Mouse (Mus musculus) lung, embryonic 14.5 days (tissue): ENCODE measurements at regions not wholly inside any gene's neighbourhood (a gene's known extent, or its start where the extent isn't known, plus 50 kb on each side); places are given as distances from the start of the nearest gene placed in this dataset.
A peak's percentile ranks its signal among the peaks of the same experiment; 100 is the strongest.

Experiments
- ATAC-seq: fragments of 200-750 bp; cut with Nextera tagmentation; 2 replicates; pipeline ENCODE4 v1.8.0; 2017; ENCODE audit warnings: mild to moderate bottlenecking, moderate TSS enrichment, moderate library complexity; ENCODE audit not compliant: insufficient read depth
- DNase-seq: peaks from one replicate; pipeline ENCODE4 v3.0.0-alpha.2; 2015
- H3K27ac ChIP-seq: fragments of 300-500 bp; sonication (generic); 2 replicates; pipeline ENCODE4 v1.5.1; 2014; ENCODE audit warnings: low read depth, mild to moderate bottlenecking, moderate library complexity
- H3K27me3 ChIP-seq: fragments of 300-500 bp; sonication (generic); 2 replicates; pipeline ENCODE4 v1.6.1; 2014; ENCODE audit warnings: low read length, control low read depth; ENCODE audit not compliant: insufficient read depth
- H3K36me3 ChIP-seq: fragments of 300-500 bp; sonication (generic); 2 replicates; pipeline ENCODE4 v1.6.1; 2014; ENCODE audit warnings: control low read depth; ENCODE audit not compliant: insufficient read depth
- H3K4me1 ChIP-seq: fragments of 300-500 bp; sonication (generic); 2 replicates; pipeline ENCODE4 v1.6.1; 2014; ENCODE audit warnings: antibody characterized with exemption, control low read depth; ENCODE audit not compliant: insufficient read depth
- H3K4me2 ChIP-seq: fragments of 300-500 bp; sonication (generic); 2 replicates; pipeline ENCODE4 v1.6.1; 2014; ENCODE audit warnings: mild to moderate bottlenecking
- H3K4me3 ChIP-seq: fragments of 300-500 bp; sonication (generic); 2 replicates; pipeline ENCODE4 v1.5.1; 2014; ENCODE audit warnings: low read depth, low read length
- H3K9ac ChIP-seq: fragments of 300-500 bp; sonication (generic); 2 replicates; pipeline ENCODE4 v1.6.1; 2014
- H3K9me3 ChIP-seq: fragments of 300-500 bp; sonication (generic); 2 replicates; pipeline ENCODE4 v1.6.1; 2016; ENCODE audit warnings: low read depth, low read length, control low read depth
- CTCF ChIP-seq: IDR thresholded peaks from 2 replicates; pipeline ENCODE4 v1.5.1; 2016; ENCODE audit warnings: antibody characterized with exemption, low read depth
- WGBS: fragments of 180-500 bp; shearing (Covaris S2); extraction: QIAGEN DNeasy Blood & Tissue Kit; methylation state at CpG from one replicate; pipeline ENCODE4 v1.1.7; 2014; 5-methylcytosine and 5-hydroxymethylcytosine counted together

DNA sequence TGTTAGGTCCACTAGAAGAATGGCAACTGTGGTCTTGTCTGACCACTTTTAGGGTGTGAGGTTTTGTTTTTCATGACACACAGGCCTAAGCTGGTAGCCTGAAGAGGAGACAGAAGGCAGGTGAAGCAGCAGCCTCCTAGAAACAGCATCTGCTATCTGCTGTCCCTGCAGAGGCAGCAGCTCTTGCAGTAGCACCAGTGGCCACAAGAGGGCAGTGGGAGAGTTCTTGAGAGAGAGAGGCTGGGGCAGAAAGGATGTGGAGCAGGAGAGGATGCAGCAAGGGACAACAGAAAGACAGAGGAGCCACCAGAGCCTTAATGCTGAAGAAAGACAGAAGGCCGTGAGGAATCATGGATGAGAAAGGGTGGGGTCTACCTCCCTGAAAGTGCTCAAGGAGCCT, 88.1 kb upstream of the Usp51 start:
- 36% methylated on average over 1 of the region's 1 CpGs for WGBS
- no peaks in the 10 kb centered on the region for H3K27me3 ChIP-seq
- TF ChIP-seq CTCF, result peak; percentile 85
- H3K36me3 ChIP-seq, result no peaks in the 10 kb centered on the region
- H3K4me3 ChIP-seq, result no peak overlapping the region
- no peaks in the 10 kb centered on the region for H3K9me3 ChIP-seq
- no peak overlapping the region for H3K4me2 ChIP-seq
- no peak overlapping the region for H3K9ac ChIP-seq
- no peaks in the 10 kb centered on the region for H3K4me1 ChIP-seq
- H3K27ac ChIP-seq, result no peak overlapping the region
- DNase-seq (peak; percentile 80), ATAC-seq (no peak)

DNA sequence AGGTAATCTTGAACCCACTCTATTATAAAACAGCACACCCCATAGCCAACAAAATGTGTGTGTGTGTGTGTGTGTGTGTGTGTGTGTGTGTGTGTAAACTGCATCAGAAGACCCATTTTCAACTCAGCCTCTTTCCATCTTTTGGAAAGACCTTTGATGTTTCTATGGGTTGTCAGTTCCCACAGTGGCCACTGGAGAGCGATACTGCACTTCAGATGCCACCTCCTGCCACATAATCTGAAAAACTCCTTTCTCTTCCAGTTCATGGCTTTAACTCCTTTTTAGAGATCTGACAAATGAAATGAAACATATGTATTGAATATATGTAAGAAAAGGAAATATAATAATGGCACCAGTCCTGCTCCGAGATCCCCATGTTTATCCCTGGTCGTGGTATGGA, 79.3 kb upstream of the Usp51 start:
- H3K9ac ChIP-seq, result no peak overlapping the region
- no peaks in the 10 kb centered on the region for H3K27me3 ChIP-seq
- H3K4me1 ChIP-seq, result no peaks in the 10 kb centered on the region
- H3K36me3 ChIP-seq, result no peaks in the 10 kb centered on the region
- ATAC-seq (no peak), DNase-seq (peak; percentile 45)
- 49% methylated on average over 3 of the region's 3 CpGs for WGBS
- no peak overlapping the region for H3K27ac ChIP-seq
- no peaks in the 10 kb centered on the region for H3K9me3 ChIP-seq
- TF ChIP-seq CTCF, result peak; percentile 67
- H3K4me3 ChIP-seq, result no peak overlapping the region
- H3K4me2 ChIP-seq, result no peak overlapping the region

DNA sequence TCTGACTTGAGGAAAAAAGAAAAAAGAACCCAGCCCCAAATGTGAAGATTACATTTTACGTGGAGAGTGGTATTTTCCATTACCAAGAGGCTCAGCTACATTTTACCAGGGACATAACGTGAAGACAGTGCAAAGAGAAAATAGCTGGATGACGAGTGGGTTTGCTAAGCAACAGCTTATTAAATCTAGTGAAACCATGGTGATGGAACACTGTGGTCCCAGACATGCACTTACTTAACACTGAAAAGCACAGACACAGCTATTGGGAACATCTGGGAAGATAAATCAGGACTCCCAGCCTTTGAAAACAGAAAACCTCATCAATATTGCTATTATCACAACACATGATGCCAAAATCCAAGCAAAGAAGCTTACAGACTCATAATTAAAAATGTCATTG, 60.1 kb upstream of the Usp51 start:
- no peak for DNase-seq
- no peak overlapping the region for H3K27ac ChIP-seq
- 43% methylated on average over 3 of the region's 3 CpGs for WGBS
- no peak overlapping the region for H3K4me3 ChIP-seq
- no peak for TF ChIP-seq CTCF
- H3K4me1 ChIP-seq, result no peaks in the 10 kb centered on the region
- H3K27me3 ChIP-seq, result no peaks in the 10 kb centered on the region
- no peak overlapping the region for H3K9ac ChIP-seq
- no peaks in the 10 kb centered on the region for H3K36me3 ChIP-seq
- no peaks in the 10 kb centered on the region for H3K9me3 ChIP-seq
- H3K4me2 ChIP-seq, result no peak overlapping the region
- no peak for ATAC-seq
